Mouse (Mus musculus) brain, embryonic 14.5 days (tissue): ENCODE results near the gene Tram2.

Experiments
- CTCF ChIP-seq: fragments of 200-500 bp; IDR thresholded peaks from 2 replicates; pipeline ENCODE4 v1.5.1; 2012; ENCODE audit warnings: inconsistent platforms, mild to moderate bottlenecking, moderate library complexity, borderline replicate concordance; ENCODE audit not compliant: insufficient read depth, insufficient read length; ENCODE audit errors: extremely low read depth
- POLR2A ChIP-seq: fragments of 200-500 bp; IDR thresholded peaks from 2 replicates; pipeline ENCODE4 v1.6.1; 2012; ENCODE audit warnings: mild to moderate bottlenecking, inconsistent platforms, borderline replicate concordance; ENCODE audit not compliant: poor library complexity, insufficient read depth, insufficient read length, severe bottlenecking; ENCODE audit errors: extremely low read depth

DNA sequence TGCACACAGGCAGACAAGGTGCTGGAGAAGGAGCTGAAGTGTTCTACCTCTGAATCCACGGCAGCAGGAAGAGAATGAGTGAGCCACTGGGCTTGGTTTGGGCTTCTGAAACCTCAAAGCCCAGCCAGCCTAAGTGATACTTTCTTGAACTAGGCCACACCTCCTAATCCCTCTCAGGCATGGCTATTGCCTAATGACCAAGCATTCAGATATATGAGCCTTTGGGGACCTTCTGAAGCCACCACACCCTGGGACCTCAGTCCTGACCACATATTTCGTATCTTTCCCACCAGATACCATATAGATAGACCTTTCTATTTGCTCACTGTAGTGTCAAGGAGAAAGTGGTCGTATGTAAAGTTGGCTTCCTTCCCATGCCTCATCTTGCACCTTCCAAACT lies 85.3 kb downstream of the Tram2 start:
- TF ChIP-seq POLR2A (no peak), CTCF (no peak)
